Mouse (Mus musculus) heart, adult 2 months (tissue): ENCODE results near the gene Zfp992. TPM values are rescaled to one million over a fixed set of nuclear protein-coding genes. Genes with fewer than 3 reads are reported as not detected.
"Not testable (repeated sequence)": the region's sequence is repeated elsewhere in the genome, so short reads cannot be mapped to it uniquely, and the experiment has no call there.

ENCODE experiments used
- DNase-seq, 2 experiments: peaks; one replicate each; pipeline ENCODE4 v3.0.0; 2021
- H3K27ac ChIP-seq: fragments of 200-600 bp; 2 replicates; pipeline ENCODE4 v1.8.1; 2022
- H3K27me3 ChIP-seq: fragments of 200-500 bp; 2 replicates; pipeline ENCODE4 v1.6.1; 2012; ENCODE audit warnings: mild to moderate bottlenecking, low read length, inconsistent platforms, mixed read lengths; ENCODE audit not compliant: control insufficient read depth, insufficient read depth
- H3K36me3 ChIP-seq: fragments of 200-500 bp; 2 replicates; pipeline ENCODE4 v1.6.1; 2012; ENCODE audit warnings: low read length, inconsistent platforms; ENCODE audit not compliant: control insufficient read depth, insufficient read depth
- H3K4me1 ChIP-seq: fragments of 200-500 bp; 2 replicates; pipeline ENCODE4 v1.6.1; 2011; ENCODE audit warnings: low read length; ENCODE audit not compliant: control insufficient read depth, insufficient read depth
- H3K4me3 ChIP-seq: fragments of 200-600 bp; 2 replicates; pipeline ENCODE4 v1.8.1; 2022
- H3K79me2 ChIP-seq: fragments of 200-500 bp; replicated peaks from 2 replicates; pipeline ENCODE4 v1.6.1; 2012; ENCODE audit warnings: mild to moderate bottlenecking, inconsistent platforms, low read length, moderate library complexity, mixed read lengths; ENCODE audit not compliant: control insufficient read depth, insufficient read depth
- H3K9ac ChIP-seq: fragments of 200-500 bp; 2 replicates; pipeline ENCODE4 v1.6.1; 2012; ENCODE audit warnings: low read depth, mild to moderate bottlenecking, control low read depth, inconsistent platforms, low read length, mixed read lengths
- WGBS: fragments of 180-500 bp; shearing (Covaris S2); methylation state at CpG from one replicate; pipeline ENCODE4 v1.1.7; 2018; 5-methylcytosine and 5-hydroxymethylcytosine counted together
- intact Hi-C: fragments of 180-260 bp; cut with DNase I; formaldehyde crosslinking; loops from one replicate; pipeline ENCODE4 v1.15.1; 2025
- long read RNA-seq: library from polyadenylated mRNA; stranded (forward); transcript quantifications from one replicate; pipeline ENCODE4 v2.0.0, GENCODE M21; 2021
- polyA plus RNA-seq: library from polyadenylated mRNA; depleted of rRNA; stranded (reverse); fragments of >200 nt; gene quantifications from 2 replicates; pipeline ENCODE4 v1.2.3, GENCODE M21; 2012; rRNA removed
- total RNA-seq, 2 experiments: library from RNA; stranded (reverse); gene quantifications; 2 replicates each; pipeline ENCODE4 v1.2.3; 2021

Zfp992 gene
- total RNA-seq, result 1 to 10 TPM; 2.1 to 2.3 TPM
- polyA plus RNA-seq, result 0.49 and 1.1 TPM in 2 replicates
- long read RNA-seq, partial matches to known transcripts, result 0 of 17 reads
- long read RNA-seq, other reads (novel, unspliced or antisense), result 17 of 17 reads

- intact Hi-C loops, H3K27ac ChIP-seq, H3K4me1 ChIP-seq, H3K36me3 ChIP-seq, H3K9ac ChIP-seq, H3K27me3 ChIP-seq, H3K79me2 ChIP-seq, DNase-seq, H3K4me3 ChIP-seq: not testable (repeated sequence)
- WGBS, result 86% methylated on average over 2 of the region's 2 CpGs
These were observed at the start of gene Zfp992 for GRCm38 (mm10) chr4:146448950-146449349. Gene Zfp992 (plus strand): TSS chr4:146449023.

- H3K4me3 ChIP-seq, H3K79me2 ChIP-seq, H3K27me3 ChIP-seq, H3K36me3 ChIP-seq, H3K9ac ChIP-seq, H3K27ac ChIP-seq, H3K4me1 ChIP-seq, intact Hi-C loops, DNase-seq: not testable (repeated sequence)
- WGBS, result 0% methylated on average over 1 of the region's 1 CpGs
These were observed 19.4 kb upstream of the Zfp992 start for GRCm38 (mm10) chr4:146429467-146429866.

- H3K4me3 ChIP-seq, H3K4me1 ChIP-seq, H3K27me3 ChIP-seq, H3K79me2 ChIP-seq, DNase-seq, H3K36me3 ChIP-seq, intact Hi-C loops, H3K9ac ChIP-seq, H3K27ac ChIP-seq: not testable (repeated sequence)
- WGBS, result 48% methylated on average over 2 of the region's 2 CpGs
These were observed 17.9 kb upstream of the Zfp992 start for GRCm38 (mm10) chr4:146430876-146431275.

GRCm38 (mm10) chr4:146435539-146435938, 13.3 kb upstream of the Zfp992 start:
- DNase-seq, H3K4me1 ChIP-seq, H3K4me3 ChIP-seq, H3K27ac ChIP-seq, H3K27me3 ChIP-seq, intact Hi-C loops, H3K9ac ChIP-seq, H3K36me3 ChIP-seq, H3K79me2 ChIP-seq: not testable (repeated sequence)
- WGBS, result 66% methylated on average over 2 of the region's 2 CpGs

- intact Hi-C loops, H3K79me2 ChIP-seq, DNase-seq, H3K4me1 ChIP-seq, H3K27ac ChIP-seq, H3K4me3 ChIP-seq, H3K27me3 ChIP-seq, H3K36me3 ChIP-seq, H3K9ac ChIP-seq: not testable (repeated sequence)
- 72% methylated on average over 1 of the region's 2 CpGs for WGBS
These were observed 11.6 kb upstream of the Zfp992 start for GRCm38 (mm10) chr4:146437256-146437655.

- H3K79me2 ChIP-seq, H3K4me3 ChIP-seq, H3K36me3 ChIP-seq, H3K27ac ChIP-seq, DNase-seq, H3K27me3 ChIP-seq, H3K4me1 ChIP-seq, H3K9ac ChIP-seq, intact Hi-C loops: not testable (repeated sequence)
These were observed 4.5 kb upstream of the Zfp992 start for GRCm38 (mm10) chr4:146444345-146444744.

GRCm38 (mm10) chr4:146445121-146445520, 3.7 kb upstream of the Zfp992 start:
- H3K27ac ChIP-seq, DNase-seq, H3K79me2 ChIP-seq, intact Hi-C loops, H3K36me3 ChIP-seq, H3K4me1 ChIP-seq, H3K4me3 ChIP-seq, H3K27me3 ChIP-seq, H3K9ac ChIP-seq: not testable (repeated sequence)

- H3K27me3 ChIP-seq, DNase-seq, H3K79me2 ChIP-seq, H3K36me3 ChIP-seq, H3K4me3 ChIP-seq, H3K4me1 ChIP-seq, H3K9ac ChIP-seq, intact Hi-C loops, H3K27ac ChIP-seq: not testable (repeated sequence)
- WGBS, result 74% methylated on average over 4 of the region's 4 CpGs
These were observed 2.7 kb upstream of the Zfp992 start for GRCm38 (mm10) chr4:146446135-146446534.

GRCm38 (mm10) chr4:146447016-146447415, 1.8 kb upstream of the Zfp992 start:
- H3K9ac ChIP-seq, H3K4me3 ChIP-seq, H3K4me1 ChIP-seq, H3K79me2 ChIP-seq, H3K27me3 ChIP-seq, intact Hi-C loops, DNase-seq, H3K27ac ChIP-seq, H3K36me3 ChIP-seq: not testable (repeated sequence)
- 77% methylated on average over 2 of the region's 2 CpGs for WGBS

- H3K4me1 ChIP-seq, H3K36me3 ChIP-seq, DNase-seq, H3K4me3 ChIP-seq, H3K27me3 ChIP-seq, intact Hi-C loops, H3K27ac ChIP-seq, H3K79me2 ChIP-seq, H3K9ac ChIP-seq: not testable (repeated sequence)
- 76% methylated on average over 5 of the region's 5 CpGs for WGBS
These were observed 888 bp downstream of the Zfp992 start for GRCm38 (mm10) chr4:146449711-146450110.
